Mouse (Mus musculus) G1E (cell line): ENCODE measurements at regions not wholly inside any gene's neighbourhood (a gene's known extent, or its start where the extent isn't known, plus 50 kb on each side); places are given as distances from the start of the nearest gene placed in this dataset.

ENCODE experiments used
- ATAC-seq: 2 replicates; pipeline ENCODE4 v1.8.0; 2016; ENCODE audit warnings: mild to moderate bottlenecking; ENCODE audit not compliant: insufficient number of reproducible peaks, poor library complexity, low FRiP score, severe bottlenecking; ENCODE audit errors: extremely low read depth
- DNase-seq: peaks from one replicate; pipeline ENCODE4 v3.0.0; 2012; ENCODE audit warnings: low spot score
- H3K27me3 ChIP-seq: 2 replicates; pipeline ENCODE4 v1.6.1; 2012; ENCODE audit warnings: mild to moderate bottlenecking, low read length, inconsistent platforms; ENCODE audit not compliant: insufficient read depth
- H3K36me3 ChIP-seq: replicated peaks from 2 replicates; pipeline ENCODE3; 2012; ENCODE audit warnings: mild to moderate bottlenecking, inconsistent platforms
- H3K4me1 ChIP-seq: 2 replicates; pipeline ENCODE4 v1.6.1; 2012; ENCODE audit warnings: low read depth, low read length, inconsistent platforms, mixed read lengths; ENCODE audit not compliant: insufficient read depth
- H3K4me3 ChIP-seq: 2 replicates; pipeline ENCODE4 v1.5.1; 2012; ENCODE audit warnings: low read depth, mild to moderate bottlenecking, inconsistent platforms, low read length, moderate library complexity, mixed read lengths
- H3K9me3 ChIP-seq: replicated peaks from 2 replicates; pipeline ENCODE4 v1.6.1; 2012; ENCODE audit warnings: inconsistent platforms
- CTCF ChIP-seq: IDR thresholded peaks from 2 replicates; pipeline ENCODE4 v1.5.1; 2012; ENCODE audit warnings: low read depth, low read length, inconsistent platforms, mixed read lengths
- GATA1 ChIP-seq: IDR thresholded peaks from 2 replicates; pipeline ENCODE4 v1.6.1; 2012; ENCODE audit warnings: borderline replicate concordance, low read length, inconsistent platforms, mixed read lengths
- GATA2 ChIP-seq: IDR thresholded peaks from 2 replicates; pipeline ENCODE4 v1.6.1; 2012; ENCODE audit warnings: low read depth, low read length, inconsistent platforms, borderline replicate concordance
- POLR2AphosphoS5 ChIP-seq: IDR thresholded peaks from 2 replicates; pipeline ENCODE4 v1.6.1; 2012; ENCODE audit warnings: low read depth, low read length, inconsistent platforms; ENCODE audit not compliant: insufficient replicate concordance
- TAL1 ChIP-seq: conservative IDR thresholded peaks from 2 replicates; pipeline ENCODE4 v1.6.1; 2012; ENCODE audit warnings: low read depth, low read length, inconsistent platforms, mixed read lengths

DNA sequence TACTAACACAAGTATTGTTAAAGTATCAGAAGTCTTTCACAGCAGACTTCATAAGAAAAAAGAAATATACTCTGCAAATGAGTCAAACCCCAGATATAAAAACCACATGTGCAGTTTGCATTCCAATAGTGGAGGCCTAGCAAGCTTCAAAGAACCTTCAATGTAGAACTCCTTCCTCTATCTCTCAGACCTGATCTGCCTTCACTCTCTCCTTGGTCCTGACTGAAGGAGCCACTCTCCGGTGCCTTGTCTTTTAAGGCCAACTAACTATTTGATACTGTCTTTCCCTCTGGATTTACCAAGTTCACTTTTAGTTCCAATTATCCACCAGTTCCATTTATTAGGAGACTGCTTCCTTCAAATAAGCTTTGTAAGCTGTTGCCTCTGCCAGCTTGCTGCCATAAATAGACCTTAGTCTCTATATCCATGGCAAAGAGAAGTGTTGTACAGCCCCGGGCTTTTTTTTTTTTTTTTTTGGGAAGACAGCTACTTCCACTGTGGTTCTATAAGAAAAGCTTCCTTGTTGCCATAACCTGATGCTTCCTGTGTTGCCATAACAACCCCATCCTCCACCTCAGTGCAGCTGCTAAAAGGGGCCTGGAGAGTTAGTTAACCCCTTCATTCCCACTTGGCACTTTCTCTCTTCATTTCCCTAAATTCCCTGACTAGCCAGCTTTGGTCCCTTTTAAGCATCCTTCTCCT lies 266.5 kb upstream of the Tbl1xr1 start:
- H3K9me3 ChIP-seq = no peaks in the 10 kb centered on the region
- no peaks in the 10 kb centered on the region for H3K36me3 ChIP-seq
- DNase-seq (no peak), ATAC-seq (no peak)
- H3K4me3 ChIP-seq = no peak overlapping the region
- no peaks in the 10 kb centered on the region for H3K4me1 ChIP-seq
- TF ChIP-seq POLR2AphosphoS5 (no peak), GATA2 (no peak), CTCF (no peak), GATA1 (no peak)
- H3K27me3 ChIP-seq = no peaks in the 10 kb centered on the region; the same call in 1 of the 2 replicates

DNA sequence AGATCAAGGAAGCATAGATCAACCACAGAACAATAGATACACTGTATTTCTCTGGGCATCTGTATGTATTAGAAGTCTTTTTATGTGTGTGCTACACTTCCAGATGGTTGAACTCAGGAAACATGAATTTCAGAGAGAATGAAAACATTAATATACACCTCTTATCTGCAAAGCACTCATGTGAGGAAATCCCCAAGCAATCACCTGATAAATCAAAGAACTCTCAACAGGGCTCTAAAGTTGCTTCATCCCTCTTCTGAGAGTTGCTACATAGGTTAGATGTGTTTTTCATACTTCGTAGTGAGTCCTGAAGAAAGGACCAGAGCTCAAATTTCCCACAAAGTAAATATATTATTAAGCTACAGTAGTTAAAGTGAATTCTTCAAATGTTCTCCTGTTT lies 263.1 kb upstream of the Tbl1xr1 start:
- H3K27me3 ChIP-seq = peaks cover 4% of the 10 kb centered on the region; the same call in 1 of the 2 replicates
- TF ChIP-seq GATA2 (no peak), POLR2AphosphoS5 (no peak), TAL1 (no peak), CTCF (no peak), GATA1 (no peak)
- no peak for ATAC-seq

DNA sequence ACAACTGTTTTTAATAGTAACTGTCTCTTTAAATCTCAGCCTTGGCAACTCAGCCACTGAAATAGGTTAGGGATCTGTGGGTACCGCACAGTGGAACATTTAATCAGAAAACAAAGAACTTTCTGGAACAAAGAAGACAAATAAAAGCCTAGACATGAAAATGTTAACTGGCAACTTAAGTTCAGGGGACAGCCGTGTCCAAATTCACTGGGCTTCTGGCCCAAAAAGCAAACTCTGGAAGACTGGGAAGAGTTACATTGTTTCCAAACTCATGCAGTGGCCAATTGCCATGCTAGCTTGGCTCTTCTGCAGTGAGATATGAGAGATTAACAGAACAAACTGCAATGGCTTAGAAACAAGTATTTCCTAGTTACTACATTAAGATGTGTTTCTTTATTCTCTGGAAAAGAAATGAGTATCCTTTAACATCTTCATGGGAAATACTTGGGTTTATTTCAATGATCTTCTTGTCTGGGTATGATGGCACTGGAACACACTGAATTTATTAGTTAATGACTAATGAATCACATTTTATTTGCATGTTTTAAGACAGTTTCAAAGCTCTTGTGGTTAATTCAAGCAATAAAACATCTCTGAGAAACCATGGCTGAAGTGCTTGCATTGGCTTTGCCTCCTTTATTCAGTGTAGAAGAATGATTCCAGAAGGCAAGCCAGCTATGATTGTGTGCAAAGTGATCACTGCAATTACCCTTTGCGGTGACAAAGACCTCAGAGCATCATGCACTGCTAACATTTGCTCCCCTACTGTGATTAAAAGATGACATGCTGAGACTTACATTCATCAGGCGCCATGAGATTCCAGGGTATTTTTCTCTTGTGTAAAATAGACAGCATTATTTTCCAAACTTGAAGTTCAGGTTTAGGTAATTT lies 259.2 kb upstream of the Tbl1xr1 start:
- DNase-seq (no peak), ATAC-seq (no peak)
- no peaks in the 10 kb centered on the region for H3K4me1 ChIP-seq
- no peak overlapping the region for H3K4me3 ChIP-seq
- H3K27me3 ChIP-seq = peaks cover 4% of the 10 kb centered on the region; the same call in 1 of the 2 replicates
- no peaks in the 10 kb centered on the region for H3K9me3 ChIP-seq
- TF ChIP-seq POLR2AphosphoS5 (no peak), GATA1 (no peak), CTCF (no peak), GATA2 (no peak), TAL1 (no peak)
- H3K36me3 ChIP-seq = no peaks in the 10 kb centered on the region

More for the DNA sequence above, 263.1 kb upstream of the Tbl1xr1 start:
- no peaks in the 10 kb centered on the region for H3K9me3 ChIP-seq
- no peaks in the 10 kb centered on the region for H3K4me1 ChIP-seq
- no peak overlapping the region for H3K4me3 ChIP-seq
- DNase-seq = no peak
- H3K36me3 ChIP-seq = no peaks in the 10 kb centered on the region

DNA sequence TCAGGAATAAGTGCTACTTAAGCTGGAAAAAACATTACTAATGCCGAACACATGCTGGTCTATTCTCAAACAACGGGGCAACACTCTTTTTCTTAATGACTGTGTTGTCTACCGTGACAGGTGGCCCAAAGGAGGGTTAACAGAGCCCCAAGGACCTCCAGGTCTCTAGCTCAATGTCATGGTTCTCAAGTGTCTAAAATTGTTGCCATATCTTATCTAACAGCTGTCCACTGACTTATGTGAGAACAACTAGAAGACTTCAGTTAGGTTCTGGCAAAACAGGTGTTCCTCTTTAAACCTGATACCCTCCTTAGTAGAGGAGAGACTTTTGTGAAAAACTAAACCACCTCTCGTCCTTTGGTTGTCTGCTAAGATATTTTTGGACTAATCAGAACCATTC lies 257.4 kb upstream of the Tbl1xr1 start:
- no peak for ATAC-seq
- no peaks in the 10 kb centered on the region for H3K36me3 ChIP-seq
- H3K9me3 ChIP-seq = no peaks in the 10 kb centered on the region
- TF ChIP-seq POLR2AphosphoS5 (no peak), TAL1 (no peak), CTCF (no peak), GATA2 (no peak), GATA1 (no peak)
- no peaks in the 10 kb centered on the region for H3K4me1 ChIP-seq
- H3K27me3 ChIP-seq = peaks cover 5% of the 10 kb centered on the region; the same call in 1 of the 2 replicates
- H3K4me3 ChIP-seq = no peak overlapping the region
- DNase-seq = no peak

DNA sequence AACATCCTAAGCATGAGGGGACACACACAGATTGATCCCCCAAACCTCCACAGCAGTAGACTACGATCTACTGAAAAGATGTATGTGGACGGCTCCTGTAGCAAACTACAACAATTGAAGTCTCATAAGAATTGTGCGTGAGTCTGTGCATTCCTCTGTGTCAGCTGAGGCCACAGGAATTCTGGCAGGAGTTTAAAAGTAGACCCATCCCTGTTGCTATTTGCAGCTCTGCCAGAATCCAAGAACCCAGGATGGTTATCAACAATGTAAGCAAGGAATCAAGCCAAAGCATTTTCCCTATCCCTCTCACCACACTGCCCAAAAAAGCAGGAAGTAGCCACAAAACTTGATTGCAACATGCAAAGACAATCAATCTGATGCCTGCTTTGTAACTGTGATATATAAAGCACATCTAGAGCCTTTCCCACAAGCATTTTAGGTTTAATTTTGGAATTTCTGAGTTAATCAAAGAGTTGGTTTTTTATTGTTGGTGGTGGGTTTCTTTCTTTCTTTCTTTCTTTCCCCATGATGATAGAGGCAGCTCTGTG lies 256.3 kb upstream of the Tbl1xr1 start:
- no peak for TF ChIP-seq POLR2AphosphoS5
- TF ChIP-seq CTCF = no peak
- TF ChIP-seq GATA1 = no peak
- DNase-seq (no peak), ATAC-seq (no peak)
- Histone ChIP-seq H3K9me3 (no peaks in the 10 kb centered on the region), H3K4me1 (no peaks in the 10 kb centered on the region), H3K27me3 (peaks cover 11% of the 10 kb centered on the region), H3K4me3 (no peak overlapping the region), H3K36me3 (no peaks in the 10 kb centered on the region)

DNA sequence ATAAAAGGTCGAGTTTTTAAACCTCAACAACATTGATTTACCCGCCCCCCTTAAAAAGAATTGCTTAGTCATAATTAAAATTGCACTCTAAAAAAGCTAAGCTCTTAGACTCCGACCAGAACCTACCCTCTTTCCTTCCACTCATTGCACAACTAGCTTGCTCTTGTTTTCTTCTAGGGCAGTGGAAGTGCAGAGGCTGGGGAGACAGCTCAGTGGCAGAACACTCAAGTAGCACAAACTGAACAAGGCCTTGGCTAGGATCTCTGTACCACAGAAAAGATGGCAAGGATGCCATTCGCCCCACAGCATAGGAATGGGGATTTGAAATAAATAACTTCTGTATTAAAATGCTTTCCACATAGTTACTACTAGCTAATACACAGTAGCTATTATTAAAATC lies 253.8 kb upstream of the Tbl1xr1 start:
- no peak for ATAC-seq
- Histone ChIP-seq H3K36me3 (no peaks in the 10 kb centered on the region), H3K9me3 (no peaks in the 10 kb centered on the region), H3K4me3 (no peak overlapping the region), H3K4me1 (no peaks in the 10 kb centered on the region), H3K27me3 (peaks cover 7% of the 10 kb centered on the region)
- TF ChIP-seq POLR2AphosphoS5 (no peak), GATA2 (no peak), TAL1 (no peak), CTCF (no peak), GATA1 (no peak)
- no peak for DNase-seq
